Mouse (Mus musculus): ENCODE results near the gene Adcyap1r1. TPM values are rescaled to one million over a fixed set of nuclear protein-coding genes. Genes with fewer than 3 reads are reported as not detected.

Gene Adcyap1r1
- polyA plus RNA-seq, 1 experiment from 2014 or later: 5.2 TPM

DNA sequence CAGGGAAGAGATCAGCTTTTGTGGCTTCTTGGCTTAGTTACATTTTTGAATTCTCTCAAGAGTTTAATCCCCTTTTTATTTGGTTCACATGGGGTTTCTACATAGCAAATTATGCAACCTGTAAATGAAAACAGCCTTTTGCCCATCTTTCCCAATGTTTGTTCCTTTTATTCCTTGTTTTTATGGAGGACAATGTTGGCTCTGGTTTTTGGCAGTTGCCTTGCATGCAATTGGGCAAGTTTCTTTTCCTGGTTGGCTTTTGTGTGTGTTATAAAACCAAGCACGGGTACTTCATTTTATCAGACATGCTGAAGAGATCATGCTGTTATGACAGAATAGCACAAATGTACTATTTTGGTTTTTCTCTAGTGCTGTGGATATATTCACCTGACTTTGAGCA, 30.7 kb downstream of the Adcyap1r1 start:
- no peaks in the 10 kb centered on the region for H3K27me3 ChIP-seq (replicated peaks)
- H3K9me3 ChIP-seq: no peaks in the 10 kb centered on the region
- WGBS: 90% methylated on average over 1 of the region's 1 CpGs
- no peaks in the 10 kb centered on the region for H3K36me3 ChIP-seq
- no peak overlapping the region for H3K4me3 ChIP-seq (replicated peaks)
- H3K4me2 ChIP-seq (replicated peaks): no peak overlapping the region
- H3K9ac ChIP-seq: no peak overlapping the region
- peaks cover 8% of the 10 kb centered on the region for H3K4me1 ChIP-seq (replicated peaks)
- ATAC-seq: no peak
- H3K27ac ChIP-seq: no peak overlapping the region

DNA sequence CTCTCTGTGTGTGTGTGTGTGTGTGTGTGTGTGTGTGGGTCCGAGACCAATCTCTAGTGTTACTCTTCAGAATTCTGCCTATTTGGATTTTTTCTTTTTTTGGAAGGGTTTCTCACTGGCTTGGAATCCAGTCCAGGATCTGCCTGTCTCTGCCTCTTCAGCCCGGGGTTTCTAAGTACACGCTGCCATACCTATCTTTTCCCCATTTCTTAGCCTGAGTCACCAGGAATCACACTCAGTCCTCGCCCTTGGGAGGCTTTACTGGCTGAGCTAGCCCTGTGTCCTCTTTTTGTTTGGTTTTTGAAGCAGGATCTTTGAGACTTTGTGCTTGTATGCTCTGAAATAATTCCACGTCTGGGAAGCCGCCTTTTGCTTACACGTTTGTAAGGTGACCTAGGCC, 31.6 kb downstream of the Adcyap1r1 start:
- Histone ChIP-seq H3K27me3 (replicated peaks) (no peaks in the 10 kb centered on the region), H3K36me3 (no peaks in the 10 kb centered on the region), H3K4me2 (replicated peaks) (no peak overlapping the region), H3K9me3 (no peaks in the 10 kb centered on the region), H3K27ac (no peak overlapping the region), H3K9ac (no peak overlapping the region), H3K4me1 (replicated peaks) (peaks cover 17% of the 10 kb centered on the region), H3K4me3 (replicated peaks) (no peak overlapping the region)
- ATAC-seq: no peak
- WGBS: 73% methylated on average over 7 of the region's 7 CpGs

DNA sequence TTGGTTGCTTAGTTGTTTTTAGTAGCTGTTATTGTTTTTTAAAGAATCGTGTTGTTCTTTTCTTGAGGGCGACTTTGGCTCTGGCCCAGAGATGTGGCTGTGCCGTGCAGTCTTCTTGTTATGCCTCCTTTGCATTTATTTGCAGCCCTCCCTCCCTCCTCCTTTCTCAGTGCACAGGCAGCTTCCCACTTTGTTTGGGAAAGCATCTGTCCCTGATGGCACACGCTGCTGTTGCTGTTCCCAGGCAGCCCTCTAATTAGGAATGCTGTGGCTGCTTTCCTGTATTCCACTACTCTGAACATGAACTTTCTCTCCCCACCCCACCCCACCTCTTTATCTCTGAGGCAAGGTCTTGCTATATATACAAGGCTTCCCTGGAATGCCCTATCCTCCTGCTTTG, 32.4 kb downstream of the Adcyap1r1 start:
- ATAC-seq: no peak
- 44% methylated on average over 4 of the region's 4 CpGs for WGBS
- no peak overlapping the region for H3K27ac ChIP-seq

DNA sequence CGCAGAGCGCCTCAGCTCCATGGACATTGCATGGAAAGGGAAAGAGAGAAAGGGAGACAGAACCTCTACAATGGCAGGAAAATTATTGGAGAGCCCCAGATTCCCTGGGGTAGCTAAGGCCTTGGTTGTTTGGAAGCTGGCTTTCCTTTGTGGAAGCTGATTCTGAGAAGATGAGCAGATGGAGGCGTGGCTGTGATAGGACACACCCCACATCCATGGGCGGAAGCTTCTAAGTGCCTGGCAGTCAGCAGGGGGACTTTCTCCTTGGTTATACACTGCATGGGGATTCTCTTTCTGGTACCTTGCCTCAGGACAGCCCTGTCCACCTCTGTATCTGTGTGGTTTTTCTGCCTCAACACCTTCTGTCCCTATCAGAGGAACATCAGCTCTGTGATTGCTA, 33.4 kb downstream of the Adcyap1r1 start:
- no peak overlapping the region for H3K4me2 ChIP-seq (replicated peaks)
- peaks cover 17% of the 10 kb centered on the region for H3K4me1 ChIP-seq (replicated peaks)
- WGBS: 74% methylated on average over 4 of the region's 4 CpGs

More for the DNA sequence above, 32.4 kb downstream of the Adcyap1r1 start:
- Histone ChIP-seq H3K4me2 (replicated peaks) (no peak overlapping the region), H3K36me3 (no peaks in the 10 kb centered on the region), H3K4me3 (replicated peaks) (no peak overlapping the region), H3K4me1 (replicated peaks) (peaks cover 17% of the 10 kb centered on the region), H3K27me3 (replicated peaks) (no peaks in the 10 kb centered on the region), H3K9ac (no peak overlapping the region), H3K9me3 (no peaks in the 10 kb centered on the region)

DNA sequence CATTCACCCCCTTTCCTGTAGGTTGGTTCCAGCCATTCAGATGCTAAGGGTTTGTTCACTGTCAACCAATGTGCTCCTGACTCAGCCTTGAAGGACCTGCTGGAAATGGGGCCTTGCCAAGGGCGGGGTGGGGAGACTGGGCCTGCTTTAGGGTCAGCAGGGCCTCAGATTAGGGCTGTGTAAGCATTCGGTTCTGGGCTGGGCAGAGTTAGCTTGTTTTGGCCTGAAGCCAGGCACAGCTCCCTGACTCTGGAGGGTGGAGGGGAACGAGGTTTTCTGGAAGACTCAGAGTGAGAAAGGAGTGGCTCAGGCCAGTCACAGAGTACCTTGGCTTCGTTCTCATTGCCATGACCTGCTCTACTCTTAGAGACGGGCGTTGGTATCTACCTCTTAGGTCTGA, 35.9 kb downstream of the Adcyap1r1 start:
- Histone ChIP-seq H3K27ac (no peak overlapping the region), H3K4me1 (replicated peaks) (peaks cover 17% of the 10 kb centered on the region), H3K9me3 (no peaks in the 10 kb centered on the region), H3K27me3 (replicated peaks) (no peaks in the 10 kb centered on the region), H3K36me3 (no peaks in the 10 kb centered on the region), H3K4me3 (replicated peaks) (no peak overlapping the region), H3K4me2 (replicated peaks) (no peak overlapping the region), H3K9ac (no peak overlapping the region)
- WGBS: 41% methylated on average over 6 of the region's 6 CpGs
- peak; percentile 95 for ATAC-seq

More for the DNA sequence above, 33.4 kb downstream of the Adcyap1r1 start:
- Histone ChIP-seq H3K9me3 (no peaks in the 10 kb centered on the region), H3K4me3 (replicated peaks) (no peak overlapping the region), H3K36me3 (no peaks in the 10 kb centered on the region), H3K27ac (no peak overlapping the region), H3K9ac (no peak overlapping the region), H3K27me3 (replicated peaks) (no peaks in the 10 kb centered on the region)
- no peak for ATAC-seq

DNA sequence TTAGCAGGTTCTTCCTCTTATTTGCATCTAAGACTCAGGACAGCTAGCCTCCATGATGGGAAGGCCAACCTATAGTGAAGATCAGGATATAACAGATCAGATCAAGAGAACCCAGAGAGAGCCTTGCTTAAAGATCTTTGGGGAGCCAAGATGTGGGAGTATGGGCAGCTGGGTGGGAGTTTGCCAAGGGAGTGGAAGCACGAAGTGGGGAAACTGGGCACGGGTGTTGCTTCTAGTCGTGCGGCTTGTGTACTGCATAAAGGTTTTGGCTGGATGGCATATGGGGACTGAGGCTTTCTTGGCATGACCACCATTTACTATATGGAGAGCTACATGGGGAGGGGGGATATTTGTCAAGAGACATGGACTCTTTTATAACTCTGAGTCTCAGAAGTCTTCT, 44.4 kb downstream of the Adcyap1r1 start:
- no peak overlapping the region for H3K4me3 ChIP-seq (replicated peaks)
- ATAC-seq: no peak
- H3K4me2 ChIP-seq (replicated peaks): no peak overlapping the region
- no peaks in the 10 kb centered on the region for H3K9me3 ChIP-seq
- no peaks in the 10 kb centered on the region for H3K4me1 ChIP-seq (replicated peaks)
- WGBS: 94% methylated on average over 4 of the region's 4 CpGs
- H3K9ac ChIP-seq: no peak overlapping the region
- H3K27ac ChIP-seq: no peak overlapping the region
- H3K27me3 ChIP-seq (replicated peaks): no peaks in the 10 kb centered on the region
- H3K36me3 ChIP-seq: no peaks in the 10 kb centered on the region

DNA sequence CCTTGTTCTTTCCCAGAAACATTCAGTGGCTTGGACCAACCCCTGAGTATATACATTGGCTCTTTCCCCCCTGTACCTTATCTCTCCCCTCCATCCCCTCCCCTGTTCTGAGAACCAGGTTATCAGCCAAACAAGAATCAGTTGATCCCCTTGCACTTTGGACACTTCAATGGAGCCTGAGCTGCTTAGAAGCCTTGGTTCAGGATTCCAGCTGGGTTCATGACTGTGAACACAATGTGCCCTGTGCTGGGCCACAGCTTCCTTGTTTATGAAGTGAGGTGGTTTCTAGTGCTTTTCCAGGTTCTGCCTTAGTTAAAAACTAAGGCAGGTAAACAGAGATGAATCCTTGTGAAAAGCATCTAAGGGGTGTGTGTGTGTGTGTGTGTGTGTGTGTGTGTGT, 47.0 kb downstream of the Adcyap1r1 start:
- Histone ChIP-seq H3K9ac (no peak overlapping the region), H3K4me2 (replicated peaks) (no peak overlapping the region), H3K27me3 (replicated peaks) (no peaks in the 10 kb centered on the region), H3K4me3 (replicated peaks) (no peak overlapping the region), H3K36me3 (no peaks in the 10 kb centered on the region), H3K9me3 (no peaks in the 10 kb centered on the region), H3K4me1 (replicated peaks) (no peaks in the 10 kb centered on the region), H3K27ac (no peak overlapping the region)
- peak; percentile 33; the same call in 1 of the 2 replicates for ATAC-seq

DNA sequence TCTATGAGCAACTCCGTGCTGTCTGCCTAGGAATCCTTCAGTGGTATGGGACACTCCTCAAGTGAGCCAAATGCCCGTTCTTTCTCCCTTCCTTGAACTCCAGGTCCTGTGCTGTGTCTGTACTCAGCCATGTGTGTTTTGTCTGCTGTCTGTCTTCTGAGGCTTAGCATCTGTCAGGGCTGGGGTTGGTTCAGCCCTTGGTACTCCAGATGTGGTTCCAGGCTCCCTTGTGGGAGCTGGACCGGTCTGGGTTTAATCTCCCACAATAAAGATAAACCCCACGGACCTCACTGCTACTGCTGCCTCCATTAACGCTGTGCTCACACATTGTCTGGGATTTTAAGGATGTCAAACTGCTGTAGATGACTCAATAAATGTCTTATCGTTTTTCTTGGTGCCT, 49.3 kb downstream of the Adcyap1r1 start:
- 40% methylated on average over 6 of the region's 6 CpGs for WGBS
- no peak for ATAC-seq
- H3K27ac ChIP-seq: no peak overlapping the region
- no peaks in the 10 kb centered on the region for H3K4me1 ChIP-seq (replicated peaks)
- H3K4me2 ChIP-seq (replicated peaks): no peak overlapping the region
- no peaks in the 10 kb centered on the region for H3K36me3 ChIP-seq
- no peaks in the 10 kb centered on the region for H3K27me3 ChIP-seq (replicated peaks)
- H3K9me3 ChIP-seq: no peaks in the 10 kb centered on the region
- no peak overlapping the region for H3K4me3 ChIP-seq (replicated peaks)
- no peak overlapping the region for H3K9ac ChIP-seq

DNA sequence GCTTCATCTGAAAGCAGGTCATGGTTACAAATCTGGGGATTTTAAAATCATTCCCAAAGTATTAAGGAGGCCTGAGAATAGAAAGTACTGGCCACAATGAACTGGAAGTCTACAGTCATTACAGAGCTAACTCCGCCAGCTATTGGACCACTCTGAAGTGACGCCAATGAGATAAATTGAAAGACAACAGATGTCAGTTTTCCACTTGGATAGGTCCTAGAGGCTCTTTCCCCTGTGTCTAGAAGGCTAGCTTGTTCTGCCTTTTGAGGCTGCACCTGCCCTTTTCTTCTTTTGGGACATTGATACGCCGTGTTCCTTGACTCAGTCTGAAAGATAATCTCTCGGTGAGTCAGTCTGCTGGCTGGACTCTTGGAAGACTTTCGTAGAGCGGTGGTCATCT, 50.5 kb downstream of the Adcyap1r1 start:
- no peak overlapping the region for H3K27ac ChIP-seq
- no peaks in the 10 kb centered on the region for H3K27me3 ChIP-seq (replicated peaks)
- no peaks in the 10 kb centered on the region for H3K9me3 ChIP-seq
- H3K4me3 ChIP-seq (replicated peaks): no peak overlapping the region
- WGBS: 91% methylated on average over 7 of the region's 7 CpGs
- H3K36me3 ChIP-seq: no peaks in the 10 kb centered on the region
- no peak overlapping the region for H3K9ac ChIP-seq
- H3K4me1 ChIP-seq (replicated peaks): no peaks in the 10 kb centered on the region
- no peak overlapping the region for H3K4me2 ChIP-seq (replicated peaks)
- no peak for ATAC-seq

DNA sequence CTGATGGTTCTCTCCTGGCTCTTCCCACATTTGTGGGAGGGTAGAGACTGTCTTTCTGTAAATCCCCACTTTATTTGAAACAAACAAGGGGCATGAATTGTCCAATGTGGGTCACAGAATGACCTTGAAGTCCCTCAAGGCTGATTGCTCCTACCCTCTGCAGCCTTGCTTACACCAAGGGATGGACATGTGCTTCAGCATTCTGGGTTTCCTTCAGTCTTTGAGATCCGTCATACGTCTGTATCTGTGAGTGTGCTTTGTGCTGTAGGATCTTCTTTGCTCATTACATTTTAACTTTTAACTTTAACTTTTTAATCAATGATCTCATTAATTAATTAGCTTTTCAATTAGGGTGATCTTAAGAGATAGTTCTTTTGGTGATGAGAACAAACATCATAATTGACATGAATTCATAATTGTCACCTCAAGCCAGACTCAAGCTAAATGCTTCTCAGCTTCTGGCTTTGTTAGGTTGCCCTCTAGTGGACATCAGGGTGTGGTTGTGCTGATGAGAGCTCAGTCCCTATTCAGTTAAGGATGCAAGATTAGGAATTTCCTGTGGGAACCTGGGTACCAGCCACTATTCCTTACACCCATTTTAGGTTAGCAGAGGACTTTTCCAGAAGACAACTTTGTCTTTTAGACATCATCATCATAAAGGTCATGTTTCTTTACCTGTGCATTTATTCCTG, 53.2 kb downstream of the Adcyap1r1 start:
- Histone ChIP-seq H3K27ac (no peak overlapping the region), H3K36me3 (no peaks in the 10 kb centered on the region), H3K27me3 (replicated peaks) (no peaks in the 10 kb centered on the region), H3K9ac (no peak overlapping the region), H3K4me1 (replicated peaks) (no peaks in the 10 kb centered on the region), H3K4me2 (replicated peaks) (no peak overlapping the region), H3K9me3 (no peaks in the 10 kb centered on the region), H3K4me3 (replicated peaks) (no peak overlapping the region)
- WGBS: 86% methylated on average over 2 of the region's 2 CpGs
- ATAC-seq: no peak

DNA sequence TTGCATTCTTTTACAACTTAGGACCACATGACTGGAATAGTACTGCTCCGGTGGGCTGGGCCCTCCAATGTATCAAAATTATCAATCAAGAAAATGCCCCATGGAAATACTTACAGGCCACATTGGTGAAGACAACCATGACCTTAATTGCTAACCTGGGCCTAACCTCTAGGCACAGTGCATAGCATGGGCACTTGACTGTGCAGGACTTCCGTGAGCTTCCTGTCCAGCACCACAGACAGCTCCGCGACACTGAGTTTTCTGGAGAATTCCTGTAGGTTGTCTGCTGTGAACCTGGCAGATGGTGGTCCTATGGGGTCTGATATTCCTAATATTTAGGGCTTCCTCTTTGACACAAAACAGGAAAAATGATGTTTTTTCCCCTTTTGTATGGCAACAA, 54.7 kb downstream of the Adcyap1r1 start:
- no peaks in the 10 kb centered on the region for H3K36me3 ChIP-seq
- no peak overlapping the region for H3K4me2 ChIP-seq (replicated peaks)
- no peaks in the 10 kb centered on the region; the same call in 1 of the 2 replicates for H3K4me1 ChIP-seq (replicated peaks)
- H3K9ac ChIP-seq: no peak overlapping the region
- H3K27me3 ChIP-seq (replicated peaks): no peaks in the 10 kb centered on the region
- WGBS: 78% methylated on average over 4 of the region's 4 CpGs
- H3K27ac ChIP-seq: no peak overlapping the region
- ATAC-seq: no peak
- no peaks in the 10 kb centered on the region for H3K9me3 ChIP-seq
- no peak overlapping the region for H3K4me3 ChIP-seq (replicated peaks)

DNA sequence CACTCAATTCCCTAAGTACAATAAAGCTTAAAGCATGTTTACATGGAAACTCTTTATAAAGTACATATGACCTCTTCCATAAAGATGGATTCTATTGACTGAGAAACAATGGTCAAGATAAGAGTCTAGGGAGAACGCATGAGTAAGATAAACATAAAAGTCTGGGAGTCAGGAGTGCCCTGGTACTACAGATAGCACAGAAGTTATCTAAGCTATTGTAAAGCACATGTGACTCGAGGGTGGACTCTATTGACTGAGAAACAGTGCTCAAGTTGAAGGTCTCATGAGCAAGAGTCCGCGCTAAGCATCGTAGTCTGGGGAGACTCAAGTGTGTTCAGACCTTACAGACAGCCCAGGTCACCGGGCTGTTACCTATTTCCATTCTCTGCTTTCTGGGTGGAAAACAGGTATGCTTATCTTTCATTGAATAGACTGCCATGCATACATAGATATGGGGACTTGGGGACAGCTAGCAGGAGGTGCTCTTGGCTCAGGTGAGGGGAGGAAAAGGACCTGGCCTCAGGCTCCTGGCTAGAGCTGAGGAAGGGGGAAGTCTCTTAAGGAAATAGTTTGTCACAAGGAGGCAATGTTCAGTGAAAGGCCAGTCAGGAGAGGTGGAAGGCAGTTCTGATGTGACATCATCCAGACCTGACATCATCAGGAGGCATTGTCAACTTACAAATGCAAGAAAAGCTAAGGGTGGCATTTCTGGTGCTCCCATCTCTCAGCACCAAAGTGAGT, 57.5 kb downstream of the Adcyap1r1 start:
- Histone ChIP-seq H3K36me3 (no peaks in the 10 kb centered on the region), H3K4me3 (replicated peaks) (no peak overlapping the region), H3K9me3 (no peaks in the 10 kb centered on the region), H3K27ac (0 out of 2 replicates have a peak overlapping the region, but pooled peaks have one; percentile 45), H3K27me3 (replicated peaks) (no peaks in the 10 kb centered on the region), H3K9ac (no peak overlapping the region), H3K4me2 (replicated peaks) (no peak overlapping the region), H3K4me1 (replicated peaks) (no peaks in the 10 kb centered on the region; the same call in 1 of the 2 replicates)
- WGBS: 56% methylated on average over 6 of the region's 6 CpGs
- peak; percentile 88 for ATAC-seq

Data from intestine, embryonic 15.5 days (tissue).